Mouse (Mus musculus) forebrain, embryonic 11.5 days (tissue): ENCODE measurements at regions not wholly inside any gene's neighbourhood (a gene's known extent, or its start where the extent isn't known, plus 50 kb on each side); places are given as distances from the start of the nearest gene placed in this dataset.

ENCODE experiments used
- ATAC-seq: fragments of 200-750 bp; cut with Nextera tagmentation; replicated peaks from 2 replicates; pipeline ENCODE4 v1.8.0; 2017; ENCODE audit warnings: moderate TSS enrichment; ENCODE audit not compliant: low FRiP score
- DNase-seq: peaks from one replicate; pipeline ENCODE4 v3.0.0-alpha.2; 2017; ENCODE audit warnings: low spot score
- H3K27ac ChIP-seq: fragments of 300-500 bp; sonication (generic); 2 replicates; pipeline ENCODE4 v1.5.1; 2014; ENCODE audit warnings: low read depth, low read length
- H3K27me3 ChIP-seq: fragments of 300-500 bp; sonication (generic); 2 replicates; pipeline ENCODE4 v1.6.1; 2014; ENCODE audit warnings: mild to moderate bottlenecking, low read length, mixed read lengths; ENCODE audit not compliant: control insufficient read depth, insufficient read depth
- H3K36me3 ChIP-seq: fragments of 300-500 bp; sonication (generic); 2 replicates; pipeline ENCODE4 v1.6.1; 2014; ENCODE audit warnings: mild to moderate bottlenecking, low read length, moderate library complexity, mixed read lengths; ENCODE audit not compliant: control insufficient read depth, insufficient read depth
- H3K4me1 ChIP-seq: fragments of 300-500 bp; sonication (generic); replicated peaks from 2 replicates; pipeline ENCODE4 v1.6.1; 2014; ENCODE audit warnings: low read length, mixed read lengths; ENCODE audit not compliant: control insufficient read depth, insufficient read depth
- H3K4me2 ChIP-seq: fragments of 300-500 bp; sonication (generic); 2 replicates; pipeline ENCODE4 v1.6.1; 2014; ENCODE audit warnings: low read depth, mild to moderate bottlenecking, low read length, moderate library complexity, mixed read lengths; ENCODE audit not compliant: severe bottlenecking
- H3K4me3 ChIP-seq: fragments of 300-500 bp; sonication (generic); 2 replicates; pipeline ENCODE4 v1.5.1; 2014; ENCODE audit warnings: low read depth, low read length
- H3K9ac ChIP-seq: fragments of 300-500 bp; sonication (generic); 2 replicates; pipeline ENCODE4 v1.6.1; 2014; ENCODE audit warnings: low read length
- H3K9me3 ChIP-seq: fragments of 300-500 bp; sonication (generic); 2 replicates; pipeline ENCODE4 v1.6.1; 2016; ENCODE audit warnings: low read length, mixed read lengths; ENCODE audit not compliant: control insufficient read depth
- WGBS: fragments of 180-500 bp; shearing (Covaris S2); extraction: QIAGEN DNeasy Blood & Tissue Kit; methylation state at CpG from one replicate; pipeline ENCODE4 v1.1.7; 2014; 5-methylcytosine and 5-hydroxymethylcytosine counted together

DNA sequence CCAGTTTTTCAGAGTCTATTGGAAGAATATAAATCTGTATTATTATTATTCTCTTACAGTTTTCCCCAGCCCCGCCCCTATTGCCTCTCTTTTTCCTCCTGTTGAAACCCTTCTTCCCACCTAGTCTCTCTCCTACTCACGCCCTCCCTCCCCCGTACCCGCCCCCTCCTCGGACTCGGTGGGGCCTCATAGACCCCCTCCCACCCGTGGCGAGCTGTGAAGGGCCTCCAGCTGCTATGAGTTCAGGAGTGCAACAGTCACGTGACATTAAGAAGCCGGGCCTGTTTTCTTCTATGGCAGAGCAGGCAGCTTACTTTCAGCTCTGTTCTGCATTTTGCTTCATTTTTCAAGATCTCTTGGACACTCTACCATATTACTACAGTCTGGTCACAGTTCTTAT lies 139.8 kb downstream of the Icos start:
- no peak for DNase-seq
- Histone ChIP-seq H3K27ac (no peak overlapping the region), H3K36me3 (no peaks in the 10 kb centered on the region), H3K27me3 (no peaks in the 10 kb centered on the region), H3K9me3 (no peaks in the 10 kb centered on the region), H3K4me2 (no peak overlapping the region), H3K9ac (no peak overlapping the region), H3K4me1 (no peaks in the 10 kb centered on the region), H3K4me3 (no peak overlapping the region)
- no peak for ATAC-seq
- WGBS, result 46% methylated on average over 10 of the region's 10 CpGs

DNA sequence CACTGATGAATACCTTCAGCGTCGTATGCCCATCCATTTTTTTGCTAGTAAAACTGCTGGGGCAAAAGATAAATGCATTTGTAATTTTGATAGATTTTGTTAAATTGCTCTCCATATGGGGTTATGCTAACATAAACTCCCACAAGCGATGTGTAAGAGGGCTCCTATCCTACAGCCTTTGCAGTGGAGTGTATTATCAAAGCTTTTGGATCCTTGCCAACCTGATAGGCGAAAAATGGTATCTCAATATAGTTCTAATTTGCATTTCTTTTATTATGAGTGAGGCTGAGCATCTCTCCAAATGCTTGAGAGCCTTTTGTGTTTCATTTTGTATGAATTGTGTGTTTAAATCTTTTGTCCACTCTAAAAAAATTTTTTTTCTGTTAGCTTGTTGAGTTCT lies 140.3 kb downstream of the Icos start:
- no peak for DNase-seq
- ATAC-seq, result no peak
- Histone ChIP-seq H3K9me3 (no peaks in the 10 kb centered on the region), H3K9ac (no peak overlapping the region), H3K4me3 (no peak overlapping the region), H3K36me3 (no peaks in the 10 kb centered on the region), H3K27me3 (no peaks in the 10 kb centered on the region), H3K27ac (no peak overlapping the region), H3K4me2 (no peak overlapping the region), H3K4me1 (no peaks in the 10 kb centered on the region)
- WGBS, result 69% methylated on average over 4 of the region's 4 CpGs

DNA sequence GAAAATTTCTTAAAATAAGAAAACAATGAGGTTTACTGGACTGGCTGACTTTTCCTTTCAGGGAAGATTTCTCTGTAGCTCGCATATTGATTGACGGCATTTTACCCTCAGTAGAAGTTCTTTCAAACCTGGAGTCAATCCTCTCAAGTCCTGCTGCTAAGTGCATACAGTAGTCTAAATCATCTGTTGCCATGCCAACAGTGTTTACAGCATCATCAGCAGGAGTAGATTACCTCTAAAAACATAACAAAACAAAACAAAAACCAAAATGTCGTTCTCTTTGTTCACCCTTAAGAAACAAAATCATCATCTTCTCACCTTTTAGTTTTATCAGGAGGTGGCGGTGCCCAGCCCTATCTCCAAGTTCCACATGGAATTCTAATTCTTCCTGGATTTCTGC lies 143.8 kb downstream of the Icos start:
- no peaks in the 10 kb centered on the region for H3K36me3 ChIP-seq
- 72% methylated on average over 4 of the region's 4 CpGs for WGBS

DNA sequence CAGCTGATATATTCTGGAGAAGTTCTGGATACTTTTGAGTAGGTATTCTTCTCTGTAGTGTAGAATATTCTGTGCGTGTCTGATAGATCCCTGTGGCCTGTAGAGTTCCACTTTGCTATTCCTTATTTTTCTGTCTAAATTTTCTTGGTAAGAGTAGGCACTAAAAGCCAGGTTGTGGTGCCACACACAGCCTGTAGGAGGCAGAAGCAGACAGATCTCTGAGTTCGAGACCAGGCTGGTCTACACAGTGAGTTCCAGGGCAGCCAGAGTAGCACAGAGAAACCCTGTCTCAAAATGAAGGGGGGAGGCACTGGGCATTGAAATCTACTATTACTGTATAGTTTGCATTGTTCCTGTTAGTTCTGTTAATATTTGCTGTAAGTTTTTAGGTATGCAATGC lies 147.4 kb downstream of the Icos start:
- H3K27me3 ChIP-seq, result no peaks in the 10 kb centered on the region
- H3K4me3 ChIP-seq, result no peak overlapping the region
- H3K4me2 ChIP-seq, result no peak overlapping the region
- no peak overlapping the region for H3K27ac ChIP-seq
- H3K9ac ChIP-seq, result no peak overlapping the region
- 83% methylated on average over 2 of the region's 2 CpGs for WGBS
- H3K4me1 ChIP-seq, result no peaks in the 10 kb centered on the region
- ATAC-seq, result no peak
- DNase-seq, result no peak
- H3K36me3 ChIP-seq, result no peaks in the 10 kb centered on the region
- no peaks in the 10 kb centered on the region for H3K9me3 ChIP-seq

More for the DNA sequence above, 143.8 kb downstream of the Icos start:
- ATAC-seq, result no peak
- no peak for DNase-seq
- Histone ChIP-seq H3K9ac (no peak overlapping the region), H3K4me2 (no peak overlapping the region), H3K27ac (no peak overlapping the region), H3K9me3 (no peaks in the 10 kb centered on the region), H3K4me3 (no peak overlapping the region), H3K4me1 (no peaks in the 10 kb centered on the region), H3K27me3 (no peaks in the 10 kb centered on the region)

DNA sequence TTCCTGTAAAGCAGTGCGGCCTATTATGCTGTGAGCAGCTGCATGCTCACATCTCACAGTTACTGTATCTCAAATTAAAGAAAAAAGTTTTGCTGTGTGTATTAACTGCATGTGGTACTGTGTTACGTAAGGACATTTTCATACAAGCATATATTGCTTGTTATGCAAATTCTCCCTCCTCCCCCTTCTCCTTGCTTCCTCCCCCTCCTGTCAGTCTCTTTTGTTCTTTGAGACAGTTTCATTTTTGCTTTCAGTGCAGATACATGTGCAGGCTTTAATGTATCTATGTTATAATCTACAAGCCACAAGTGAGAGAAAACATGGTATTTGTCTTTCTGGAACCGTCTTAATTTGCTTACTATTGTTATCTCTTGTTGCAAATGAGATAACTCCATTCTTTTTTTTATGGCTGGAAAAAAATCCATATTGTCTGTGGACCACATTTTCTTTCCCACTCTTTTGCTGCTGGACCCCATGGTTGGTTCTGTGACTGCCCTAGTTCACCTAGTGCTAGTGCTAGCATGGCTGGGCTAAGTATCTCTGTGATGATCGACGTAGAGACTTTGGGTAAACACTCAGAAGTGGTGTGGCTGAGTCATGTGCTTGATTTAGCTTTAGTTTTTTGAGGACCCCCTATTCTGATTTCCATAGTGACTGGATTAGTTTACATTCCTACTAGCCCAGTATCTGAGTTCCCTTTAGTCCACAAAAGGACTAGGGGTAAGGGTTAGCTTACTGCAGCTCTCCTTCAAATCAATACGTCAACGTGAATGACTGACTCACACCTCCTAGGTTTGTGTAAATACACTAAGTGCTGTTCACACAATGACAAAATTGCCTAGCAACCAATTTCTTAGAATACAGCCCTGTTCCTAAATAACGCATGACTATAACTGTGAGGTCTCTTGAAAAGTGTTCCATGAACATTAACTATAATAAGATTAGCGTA lies 158.1 kb downstream of the Icos start:
- ATAC-seq, result no peak
- no peaks in the 10 kb centered on the region for H3K27me3 ChIP-seq
- H3K27ac ChIP-seq, result no peak overlapping the region

DNA sequence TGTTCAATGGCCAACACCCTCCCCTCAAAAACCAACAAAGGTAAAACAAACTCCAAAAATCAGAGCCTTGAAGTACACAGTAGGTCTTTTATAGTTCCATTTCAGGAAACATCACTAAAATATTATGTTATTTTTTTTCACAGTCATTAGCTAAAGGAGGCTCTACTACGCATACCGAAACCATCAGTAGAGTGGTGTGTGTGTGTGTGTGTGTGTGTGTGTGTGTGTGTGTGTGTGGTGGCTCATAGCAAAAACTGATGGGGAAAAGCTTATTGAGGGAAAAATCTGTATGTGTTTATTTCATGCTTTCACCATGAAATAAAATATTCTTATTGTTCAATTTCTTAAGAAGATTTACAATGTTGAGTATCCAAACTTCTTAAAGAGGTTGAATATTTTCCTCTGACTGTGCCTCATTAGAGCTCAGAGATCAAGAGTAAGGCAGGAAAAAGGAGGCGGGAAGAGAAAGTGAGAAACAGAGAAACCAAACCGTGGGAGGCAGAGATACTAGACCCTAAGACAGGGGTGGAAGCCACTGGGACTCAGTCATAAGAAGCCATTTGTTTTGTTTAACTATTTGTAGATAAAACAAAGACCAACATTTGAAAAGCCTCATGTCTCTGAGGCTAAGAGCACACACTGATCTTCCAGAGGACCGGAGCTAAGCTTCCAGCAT lies 159.6 kb downstream of the Icos start:
- ATAC-seq, result no peak
- H3K4me3 ChIP-seq, result no peak overlapping the region
- 68% methylated on average over 5 of the region's 5 CpGs for WGBS
- H3K9ac ChIP-seq, result no peak overlapping the region
- H3K4me2 ChIP-seq, result no peak overlapping the region
- H3K27me3 ChIP-seq, result no peaks in the 10 kb centered on the region
- H3K9me3 ChIP-seq, result no peaks in the 10 kb centered on the region
- no peak for DNase-seq
- H3K36me3 ChIP-seq, result no peaks in the 10 kb centered on the region
- H3K27ac ChIP-seq, result no peak overlapping the region
- H3K4me1 ChIP-seq, result peaks cover 13% of the 10 kb centered on the region

More for the DNA sequence above, 158.1 kb downstream of the Icos start:
- Histone ChIP-seq H3K4me1 (peaks cover 8% of the 10 kb centered on the region), H3K4me2 (no peak overlapping the region), H3K36me3 (no peaks in the 10 kb centered on the region), H3K9ac (no peak overlapping the region), H3K9me3 (no peaks in the 10 kb centered on the region), H3K4me3 (no peak overlapping the region)
- 76% methylated on average over 9 of the region's 9 CpGs for WGBS
- no peak for DNase-seq

DNA sequence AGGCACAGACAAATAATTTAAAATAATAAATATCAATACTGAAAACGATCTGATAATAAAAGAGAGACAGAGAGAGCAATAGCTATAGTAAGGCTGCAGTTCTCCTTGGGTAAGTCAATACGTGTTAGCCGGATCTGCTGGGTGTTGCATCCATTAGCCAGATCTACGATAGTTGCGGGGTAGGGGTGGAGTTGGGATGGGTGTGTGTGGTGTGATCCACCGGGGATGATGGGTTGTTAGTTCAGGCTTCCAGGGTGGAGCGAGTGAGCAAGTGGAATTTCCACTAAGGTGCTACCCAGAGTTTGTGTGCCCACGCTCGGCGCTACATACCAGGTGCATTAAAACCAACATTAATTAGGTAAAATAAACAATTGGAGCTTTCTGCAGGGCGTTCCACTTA lies 160.2 kb downstream of the Icos start:
- Histone ChIP-seq H3K27ac (no peak overlapping the region), H3K4me3 (no peak overlapping the region), H3K36me3 (no peaks in the 10 kb centered on the region), H3K9ac (no peak overlapping the region), H3K4me2 (no peak overlapping the region), H3K4me1 (peaks cover 15% of the 10 kb centered on the region), H3K9me3 (no peaks in the 10 kb centered on the region), H3K27me3 (no peaks in the 10 kb centered on the region)
- no peak for ATAC-seq
- DNase-seq, result no peak
- 80% methylated on average over 11 of the region's 11 CpGs for WGBS

DNA sequence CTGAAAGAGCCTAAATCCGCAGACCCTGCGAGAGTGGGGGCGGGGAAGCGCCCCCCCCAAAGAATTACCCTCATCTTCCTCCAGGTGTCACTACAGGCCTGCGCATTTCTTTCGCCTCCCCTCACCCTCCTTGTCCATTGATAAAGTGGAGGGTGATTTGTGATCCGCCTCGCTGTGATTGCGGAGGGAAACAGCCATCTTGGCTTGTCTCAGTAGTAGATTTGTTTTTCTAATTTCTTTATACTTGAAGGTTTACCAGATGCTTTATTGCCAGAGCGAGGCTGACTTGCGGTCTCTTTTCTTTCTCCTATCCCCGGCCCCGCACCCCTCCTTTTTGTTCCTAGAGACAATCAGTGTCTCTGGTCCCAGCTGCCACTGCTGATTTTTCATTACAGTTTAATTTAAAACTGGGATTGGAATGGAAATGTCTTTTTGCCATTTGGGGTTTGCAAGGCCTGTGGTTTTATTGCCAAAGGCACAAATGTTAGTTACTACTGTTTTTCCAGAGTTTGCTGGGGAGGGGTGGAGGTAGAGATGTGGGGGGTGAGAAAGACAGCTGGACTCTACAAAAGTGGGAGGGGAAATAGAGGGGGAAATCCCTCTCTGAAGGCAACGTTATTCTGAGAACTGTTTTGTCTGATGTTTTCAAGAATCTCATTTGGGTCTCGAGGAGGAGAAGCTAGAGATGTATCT lies 161.7 kb downstream of the Icos start:
- H3K9me3 ChIP-seq, result no peaks in the 10 kb centered on the region
- H3K9ac ChIP-seq, result peak overlapping the region; percentile 24; the same call in 1 of the 2 replicates
- DNase-seq (peak; percentile 83), ATAC-seq (peak; percentile 72)
- H3K4me3 ChIP-seq, result no peak overlapping the region
- peaks cover 15% of the 10 kb centered on the region for H3K4me1 ChIP-seq
- no peaks in the 10 kb centered on the region for H3K36me3 ChIP-seq
- peak overlapping the region; percentile 40; the same call in 1 of the 2 replicates for H3K4me2 ChIP-seq
- H3K27ac ChIP-seq, result peak overlapping the region; percentile 28; the same call in 1 of the 2 replicates
- 5% methylated on average over 15 of the region's 15 CpGs for WGBS
- no peaks in the 10 kb centered on the region for H3K27me3 ChIP-seq
